Mouse (Mus musculus) lung, postnatal 0 days (tissue): Measurements from ENCODE around the gene Cirbp.

Experiments used
- CTCF ChIP-seq: IDR thresholded peaks from 2 replicates; pipeline ENCODE4 v1.5.1; 2016; ENCODE audit warnings: antibody characterized with exemption, mild to moderate bottlenecking
- EP300 ChIP-seq: IDR thresholded peaks from 2 replicates; pipeline ENCODE4 v1.6.1; 2016; ENCODE audit warnings: antibody characterized with exemption, mild to moderate bottlenecking, control low read depth

- TF ChIP-seq CTCF (no peak; the same call in 1 of the 2 replicates), EP300 (no peak)
Observed at GRCm38 (mm10) chr10:80167460-80168037, 1.8 kb downstream of the Cirbp start.
